Mouse (Mus musculus): ENCODE data around the gene Stx1b. TPM values are rescaled to one million over a fixed set of nuclear protein-coding genes. Genes with fewer than 3 reads are reported as not detected.
"Not testable (repeated sequence)": the region's sequence is repeated elsewhere in the genome, so short reads cannot be mapped to it uniquely, and the experiment has no call there.

Stx1b gene
- total RNA-seq, 2 experiments from 2014 or later: 0.64 to 1.1 TPM

GRCm38 (mm10) chr7:127785308-127785707 lies 39.0 kb downstream of the Stx1b start, which contains the start of gene Gm49388:
Gene Gm49388, plus strand, starts transcription at chr7:127785608.
- intact Hi-C loops (cut with DNase I): no loop called here
- no peak for DNase-seq

GRCm38 (mm10) chr7:127778350-127778749 lies 46.0 kb downstream of the Stx1b start:
- intact Hi-C loops (cut with DNase I): no loop called here
- DNase-seq: no peak

GRCm38 (mm10) chr7:127777474-127778266 lies 46.7 kb downstream of the Stx1b start:
- DNase-seq: no peak
- intact Hi-C loops (cut with DNase I): no loop called here

- intact Hi-C loops (cut with DNase I): no loop called here
Measured at GRCm38 (mm10) chr7:127776878-127777473, 47.4 kb downstream of the Stx1b start.

GRCm38 (mm10) chr7:127776426-127776825 lies 47.9 kb downstream of the Stx1b start, which contains the start of gene Setd1a:
Gene Setd1a, plus strand, starts transcription at chr7:127776670.
- peak; percentile 78 to 88 for DNase-seq
- intact Hi-C loops (cut with DNase I): no loop called here

More at GRCm38 (mm10) chr7:127776878-127777473, 47.4 kb downstream of the Stx1b start:
- DNase-seq: peak; percentile 96

- intact Hi-C loops (cut with DNase I); DNase-seq: not testable (repeated sequence)
Measured at GRCm38 (mm10) chr7:127775837-127776236, 48.5 kb downstream of the Stx1b start.

GRCm38 (mm10) chr7:127773664-127774384 lies 50.5 kb downstream of the Stx1b start:
- peak; percentile 57 to 67 for DNase-seq
- intact Hi-C loops (cut with DNase I): no loop called here

GRCm38 (mm10) chr7:127772557-127772956 lies 51.8 kb downstream of the Stx1b start:
- intact Hi-C loops (cut with DNase I): no loop called here
- DNase-seq: no peak

GRCm38 (mm10) chr7:127772080-127772479 lies 52.3 kb downstream of the Stx1b start:
- intact Hi-C loops (cut with DNase I): no loop called here
- DNase-seq: no peak

GRCm38 (mm10) chr7:127771262-127771661 lies 53.1 kb downstream of the Stx1b start:
- intact Hi-C loops (cut with DNase I): no loop called here
- DNase-seq: no peak

- intact Hi-C loops (cut with DNase I): no loop called here
- DNase-seq: no peak
Measured at GRCm38 (mm10) chr7:127770039-127770905, 54.1 kb downstream of the Stx1b start.

GRCm38 (mm10) chr7:127769651-127770038 lies 54.7 kb downstream of the Stx1b start, which contains the start of gene Orai3:
Gene Orai3, plus strand, starts transcription at chr7:127769815.
- DNase-seq: peak; percentile 82 to 90
- intact Hi-C loops (cut with DNase I): no loop called here

- intact Hi-C loops (cut with DNase I): no loop called here
- DNase-seq: peak; percentile 91
Measured at GRCm38 (mm10) chr7:127768997-127769593, 55.3 kb downstream of the Stx1b start.

- intact Hi-C loops (cut with DNase I): no loop called here
- no peak for DNase-seq
Measured at GRCm38 (mm10) chr7:127768346-127768996, 55.9 kb downstream of the Stx1b start.

- DNase-seq: no peak
- intact Hi-C loops (cut with DNase I): no loop called here
Measured at GRCm38 (mm10) chr7:127767671-127768345, 56.5 kb downstream of the Stx1b start.

GRCm38 (mm10) chr7:127766851-127767609 lies 57.3 kb downstream of the Stx1b start:
- DNase-seq: no peak
- intact Hi-C loops (cut with DNase I): no loop called here

GRCm38 (mm10) chr7:127765756-127766155 lies 58.6 kb downstream of the Stx1b start:
- intact Hi-C loops (cut with DNase I): no loop called here
- no peak for DNase-seq

- DNase-seq: no peak
- intact Hi-C loops (cut with DNase I): no loop called here
Measured at GRCm38 (mm10) chr7:127763642-127764041, 60.7 kb downstream of the Stx1b start.

Measured in gastrocnemius, postnatal 36 days (tissue).